8 mouse cellular contexts compared by ENCODE assay signal in genomic region chr6:124847305-124847704, GRCm38 (mm10). TPM values are rescaled to one million over a fixed set of nuclear protein-coding genes. Genes with fewer than 3 reads are reported as not detected.
DNase-seq lines count a peak whose midpoint lies in the region; ATAC-seq and TF ChIP-seq lines count a peak whose summit lies in the region.

No protein-coding gene starts in this region.

- H3K9ac ChIP-seq in MEL (ENCODE audit: control insufficient read depth, low read depth, low read length, poor library complexity, severe bottlenecking) = no peak overlapping the region
- H3K9ac ChIP-seq in hindbrain, embryonic 11.5 days (ENCODE audit: low read depth, low read length) = no peak overlapping the region
- no peak overlapping the region for H3K9ac ChIP-seq in lung, postnatal 0 days (replicated peaks; ENCODE audit: low read depth)

- ATAC-seq in hindbrain, embryonic 11.5 days (ENCODE audit: low FRiP score) = peak; percentile 85
- ATAC-seq in lung, postnatal 0 days = peak; percentile 82

- peaks cover 12% of the 10 kb centered on the region in 2 experiments; a peak in 3 of 4 replicates for H3K27me3 ChIP-seq in MEL (ENCODE audit: control insufficient read depth in 1 of 2, insufficient read depth in 2 of 2, low read length in 2 of 2)
- no peaks in the 10 kb centered on the region for H3K27me3 ChIP-seq in hindbrain, embryonic 11.5 days (ENCODE audit: control insufficient read depth, insufficient read depth, low read length)
- H3K27me3 ChIP-seq in lung, postnatal 0 days (replicated peaks; ENCODE audit: insufficient read depth, low read length) = no peaks in the 10 kb centered on the region

- no peaks in the 10 kb centered on the region for H3K9me3 ChIP-seq in MEL (replicated peaks; ENCODE audit: insufficient read depth, low read length)
- no peaks in the 10 kb centered on the region for H3K9me3 ChIP-seq in hindbrain, embryonic 11.5 days (ENCODE audit: control insufficient read depth, low read length)
- no peaks in the 10 kb centered on the region for H3K9me3 ChIP-seq in lung, postnatal 0 days (ENCODE audit: low read length)

- H3K4me3 ChIP-seq in MEL (ENCODE audit: control insufficient read depth in 1 of 2, insufficient read depth in 1 of 2, low read depth in 2 of 2, low read length in 2 of 2) = no peak overlapping the region
- no peak overlapping the region for H3K4me3 ChIP-seq in hindbrain, embryonic 11.5 days (ENCODE audit: low read depth, low read length)
- H3K4me3 ChIP-seq in lung, postnatal 0 days (ENCODE audit: low read depth, low read length) = no peak overlapping the region

- H3K4me1 ChIP-seq in MEL (ENCODE audit: control insufficient read depth in 1 of 2, insufficient read depth in 2 of 2, low read length in 2 of 2) = no peaks in the 10 kb centered on the region
- no peaks in the 10 kb centered on the region for H3K4me1 ChIP-seq in hindbrain, embryonic 11.5 days (replicated peaks; ENCODE audit: control insufficient read depth, insufficient read depth, low read length)
- no peaks in the 10 kb centered on the region for H3K4me1 ChIP-seq in lung, postnatal 0 days (ENCODE audit: insufficient read depth, low read depth, low read length)

- TF ChIP-seq CTCF in MEL (IDR thresholded peaks at IDR 0.05 in 2 of 3, conservative IDR thresholded peaks at IDR 0.05 in 1 of 3; ENCODE audit: control insufficient read depth in 1 of 3, insufficient read depth in 1 of 3, low read depth in 2 of 3, low read length in 3 of 3, poor library complexity in 1 of 3, severe bottlenecking in 1 of 3) = peak; percentile 90 to 97 (median 94)
- TF ChIP-seq CTCF in lung, postnatal 0 days (IDR thresholded peaks at IDR 0.05) = peak; percentile 96

- DNase-seq in MEL (ENCODE audit: low read depth, low spot score) = peak; percentile 89
- DNase-seq in cerebellum, adult 8-10 months = peak; percentile 97
- peak; percentile 87 to 98 for DNase-seq in frontal cortex, adult 2 months (ENCODE audit: extremely low spot score in 1 of 2, low spot score in 1 of 2)
- DNase-seq in hindbrain, embryonic 11.5 days (ENCODE audit: low spot score) = peak; percentile 99
- DNase-seq in layer of hippocampus, adult 9-11 months = peak; percentile 91
- DNase-seq in lung, postnatal 0 days (ENCODE audit: low spot score) = peak; percentile 90
- peak; percentile 83 for DNase-seq in ovary, postnatal 36 days (ENCODE audit: low spot score)
- peak; percentile 95 for DNase-seq in thymus, postnatal 14 days

- no peak for TF ChIP-seq EP300 in MEL (IDR thresholded peaks at IDR 0.05; ENCODE audit: low read depth in 1 of 2, low read length in 2 of 2)
- no peak for TF ChIP-seq EP300 in lung, postnatal 0 days (IDR thresholded peaks at IDR 0.05)

- WGBS in hindbrain, embryonic 11.5 days = 9% methylated on average over 9 of the region's 9 CpGs
- WGBS in lung, postnatal 0 days = 9% methylated on average over 9 of the region's 9 CpGs

- H3K4me2 ChIP-seq in hindbrain, embryonic 11.5 days (replicated peaks; ENCODE audit: low read depth, low read length) = no peak overlapping the region
- H3K4me2 ChIP-seq in lung, postnatal 0 days (replicated peaks; ENCODE audit: low read depth, low read length) = no peak overlapping the region

- H3K27ac ChIP-seq in MEL (ENCODE audit: control insufficient read depth, low read depth, low read length) = no peak overlapping the region
- H3K27ac ChIP-seq in hindbrain, embryonic 11.5 days (ENCODE audit: low read depth, low read length) = no peak overlapping the region
- H3K27ac ChIP-seq in lung, postnatal 0 days (ENCODE audit: low read length) = no peak overlapping the region

- TF ChIP-seq POLR2A in MEL (IDR thresholded peaks at IDR 0.05; ENCODE audit: control insufficient read depth in 1 of 2, insufficient read depth in 1 of 2, low read depth in 1 of 2, low read length in 2 of 2, poor library complexity in 1 of 2) = no peak

- H3K36me3 ChIP-seq in MEL (ENCODE audit: control insufficient read depth in 1 of 2, insufficient read depth in 2 of 2, low read length in 2 of 2) = no peaks in the 10 kb centered on the region
- no peaks in the 10 kb centered on the region for H3K36me3 ChIP-seq in hindbrain, embryonic 11.5 days (ENCODE audit: control insufficient read depth, insufficient read depth, low read length)
- H3K36me3 ChIP-seq in lung, postnatal 0 days (ENCODE audit: insufficient read depth, low read length) = no peaks in the 10 kb centered on the region

- peak; percentile 55 for TF ChIP-seq RAD21 in MEL (IDR thresholded peaks at IDR 0.05; ENCODE audit: low read depth, low read length)

- H3K79me2 ChIP-seq in MEL (ENCODE audit: control insufficient read depth, insufficient read depth, low read length, poor library complexity) = no peaks in the 10 kb centered on the region

TF ChIP-seq in MEL, 35 proteins besides CTCF, POLR2A, EP300 and RAD21:
- TF ChIP-seq BHLHE40 (IDR thresholded peaks at IDR 0.05; ENCODE audit: borderline replicate concordance, low read depth, low read length) (0 out of 2 replicates have a peak, but pooled peaks have one; percentile 26), RCOR1 (IDR thresholded peaks at IDR 0.05; ENCODE audit: low read depth, low read length) (no peak), HCFC1 (IDR thresholded peaks at IDR 0.05; ENCODE audit: low read depth, low read length) (peak; percentile 27; the same call in 1 of the 2 replicates), ZC3H11A (IDR thresholded peaks at IDR 0.05; ENCODE audit: low read depth, low read length) (peak; percentile 37; the same call in 1 of the 2 replicates), SMC3 (IDR thresholded peaks at IDR 0.05; ENCODE audit: low read depth, low read length) (peak; percentile 70), GABPA (IDR thresholded peaks at IDR 0.05; ENCODE audit: low read depth, low read length) (no peak)

RNA-seq across cellular contexts. Expression of gene Gnb3, which starts 7.2 kb away (rescaled TPM):
- total RNA-seq in MEL (2012; rRNA removed) = 0.08 TPM in 1 of 2 replicates, not detected in the other
- under 1 TPM in 1 of 2 experiments, not detected in 1; 0.21 TPM for polyA plus RNA-seq in MEL (2012; ENCODE audit: insufficient read depth in 1 of 2, insufficient read length in 2 of 2, low read depth in 1 of 2, low replicate concordance in 2 of 2, missing spikeins in 1 of 2)
- 0.50 and 0.53 TPM in 2 replicates for polyA plus RNA-seq in frontal cortex, adult 2 months (2012; rRNA removed)
- 0.22 and 0.64 TPM in 2 replicates for polyA plus RNA-seq in hindbrain, embryonic 11.5 days (2014; fragmentation: Nextera tagmentation; extraction: Ambion mirVana)
- polyA plus RNA-seq in lung, postnatal 0 days (2015; fragmentation: Nextera tagmentation; extraction: Ambion mirVana) = 0.24 and 0.26 TPM in 2 replicates

RNA-seq across cellular contexts. Expression of gene P3h3, which starts 10.2 kb away (rescaled TPM):
- total RNA-seq in MEL (2012; rRNA removed) = 0.23 and 0.29 TPM in 2 replicates
- 1 to 10 TPM in 1 of 2 experiments, not detected in 1; 2.1 TPM for polyA plus RNA-seq in MEL (2012; ENCODE audit: insufficient read depth in 1 of 2, insufficient read length in 2 of 2, low read depth in 1 of 2, low replicate concordance in 2 of 2, missing spikeins in 1 of 2)
- polyA plus RNA-seq in frontal cortex, adult 2 months (2012; rRNA removed) = 80.2 and 83.2 TPM in 2 replicates
- polyA plus RNA-seq in hindbrain, embryonic 11.5 days (2014; fragmentation: Nextera tagmentation; extraction: Ambion mirVana) = 12.1 and 14.7 TPM in 2 replicates
- 8.4 and 9.3 TPM in 2 replicates for polyA plus RNA-seq in lung, postnatal 0 days (2015; fragmentation: Nextera tagmentation; extraction: Ambion mirVana)

RNA-seq across cellular contexts. Expression of gene Gpr162, which starts 16.5 kb away (rescaled TPM):
- 0.08 and 0.20 TPM in 2 replicates for total RNA-seq in MEL (2012; rRNA removed)
- under 1 TPM in 1 of 2 experiments, not detected in 1; 0.84 TPM for polyA plus RNA-seq in MEL (2012; ENCODE audit: insufficient read depth in 1 of 2, insufficient read length in 2 of 2, low read depth in 1 of 2, low replicate concordance in 2 of 2, missing spikeins in 1 of 2)
- 190 and 200 TPM in 2 replicates for polyA plus RNA-seq in frontal cortex, adult 2 months (2012; rRNA removed)
- polyA plus RNA-seq in hindbrain, embryonic 11.5 days (2014; fragmentation: Nextera tagmentation; extraction: Ambion mirVana) = 1.9 and 2.3 TPM in 2 replicates
- polyA plus RNA-seq in lung, postnatal 0 days (2015; fragmentation: Nextera tagmentation; extraction: Ambion mirVana) = 0.20 and 0.26 TPM in 2 replicates

RNA-seq across cellular contexts. Expression of gene Cdca3, which starts 18.0 kb away (rescaled TPM):
- 54.5 and 70.0 TPM in 2 replicates for total RNA-seq in MEL (2012; rRNA removed)
- polyA plus RNA-seq in MEL (2012; ENCODE audit: insufficient read depth in 1 of 2, insufficient read length in 2 of 2, low read depth in 1 of 2, low replicate concordance in 2 of 2, missing spikeins in 1 of 2) = 100 to 1,000 TPM in 1 of 2 experiments, not detected in 1; 185 TPM
- polyA plus RNA-seq in frontal cortex, adult 2 months (2012; rRNA removed) = 2.2 and 2.8 TPM in 2 replicates
- 185 and 193 TPM in 2 replicates for polyA plus RNA-seq in hindbrain, embryonic 11.5 days (2014; fragmentation: Nextera tagmentation; extraction: Ambion mirVana)
- 8.2 and 11.8 TPM in 2 replicates for polyA plus RNA-seq in lung, postnatal 0 days (2015; fragmentation: Nextera tagmentation; extraction: Ambion mirVana)

RNA-seq across cellular contexts. Expression of gene Usp5, which starts 18.0 kb away (rescaled TPM):
- 101 and 102 TPM in 2 replicates for total RNA-seq in MEL (2012; rRNA removed)
- polyA plus RNA-seq in MEL (2012; ENCODE audit: insufficient read depth in 1 of 2, insufficient read length in 2 of 2, low read depth in 1 of 2, low replicate concordance in 2 of 2, missing spikeins in 1 of 2) = 100 to 1,000 TPM in 1 of 2 experiments, not detected in 1; 129 TPM
- 133 and 147 TPM in 2 replicates for polyA plus RNA-seq in frontal cortex, adult 2 months (2012; rRNA removed)
- polyA plus RNA-seq in hindbrain, embryonic 11.5 days (2014; fragmentation: Nextera tagmentation; extraction: Ambion mirVana) = 127 and 134 TPM in 2 replicates
- polyA plus RNA-seq in lung, postnatal 0 days (2015; fragmentation: Nextera tagmentation; extraction: Ambion mirVana) = 53.6 and 54.3 TPM in 2 replicates

Comparison
In these comparisons a context has a peak if more than half of its experiments do, and no peak if none do; other contexts are left out.
1. RNA of gene Gpr162, which starts 16.5 kb away (polyA plus RNA-seq): 190 to 200 TPM in frontal cortex, adult 2 months; 1.9 to 2.3 TPM in hindbrain, embryonic 11.5 days, 0.84 TPM in MEL and 0.20 to 0.26 TPM in lung, postnatal 0 days; every median in the first group is over 10 times any median in the second.
2. Peak in every context shown above with its lines, with median percentiles within 50 percentile points of each other: DNase-seq.